Mouse (Mus musculus) yolk sac, embryonic 10.5 days (tissue): ENCODE measurements around the gene Haus8.
A peak's percentile ranks its signal among the peaks of the same experiment; 100 is the strongest.
"Not testable (repeated sequence)": the region's sequence is repeated elsewhere in the genome, so short reads cannot be mapped to it uniquely, and the experiment has no call there.

Experiments
- DNase-seq: peaks from one replicate; pipeline ENCODE4 v3.0.0-alpha.2; 2017; ENCODE audit warnings: low spot score

Haus8 gene

DNA sequence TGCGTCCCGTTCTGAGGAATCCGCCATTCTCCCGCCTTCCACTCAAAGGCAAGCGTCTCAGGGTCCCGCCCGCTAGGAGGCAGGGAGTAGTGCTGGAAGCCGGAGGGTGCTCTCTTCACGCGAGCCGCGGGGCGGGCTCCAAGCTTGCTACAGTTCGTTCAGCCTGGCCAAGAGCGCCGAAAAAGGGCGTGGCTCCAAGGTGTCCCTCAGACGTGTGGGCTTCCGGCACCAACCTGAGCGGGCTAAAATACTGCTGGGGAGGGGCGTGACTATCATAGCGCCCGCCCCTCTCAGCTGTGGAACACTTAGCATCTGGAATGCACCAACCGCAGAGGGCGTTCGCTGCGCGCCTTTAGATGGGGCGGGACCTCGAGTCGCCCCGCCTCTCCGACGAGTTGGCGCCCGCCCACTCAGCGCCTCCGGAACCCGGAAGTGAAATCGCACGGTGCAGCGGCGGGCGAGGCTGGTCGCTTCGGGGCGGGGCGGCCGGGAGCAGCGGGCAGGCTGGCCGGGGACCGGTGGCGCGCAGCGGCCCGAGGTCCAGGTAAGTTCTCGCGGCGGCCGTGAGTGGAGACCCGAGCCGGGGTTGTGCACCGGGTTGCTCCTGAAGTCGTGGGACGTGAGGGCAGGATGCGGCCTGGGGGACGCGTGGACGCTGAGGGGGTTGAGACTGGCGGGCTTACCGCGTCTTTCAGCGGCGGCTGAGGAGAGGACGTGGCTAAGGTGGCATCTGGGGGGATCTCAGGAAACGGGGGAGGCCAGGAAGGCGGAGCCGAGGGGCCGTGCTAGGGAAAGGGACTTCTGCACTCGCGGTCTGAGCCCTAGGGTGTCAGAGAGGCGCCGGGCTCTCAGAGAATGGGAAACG, at the start of gene Haus8, which contains the start of gene Myo9b:
Gene Haus8 (minus strand): TSS at position 649 of the 865 bp plus-strand sequence.
Gene Myo9b (plus strand): TSS at position 429 of the 865 bp plus-strand sequence.
- DNase-seq, result peak; percentile 99

- not testable (repeated sequence) for DNase-seq
Observed at GRCm38 (mm10) chr8:71319760-71320159, 47.0 kb upstream of the Haus8 start.

- not testable (repeated sequence) for DNase-seq
Observed at GRCm38 (mm10) chr8:71318610-71319009, 45.9 kb upstream of the Haus8 start.

- DNase-seq, result no peak
Observed at GRCm38 (mm10) chr8:71316486-71317031, 43.8 kb upstream of the Haus8 start.

- DNase-seq, result no peak
Observed at GRCm38 (mm10) chr8:71315972-71316371, 43.2 kb upstream of the Haus8 start.

- no peak for DNase-seq
Observed at GRCm38 (mm10) chr8:71313951-71314350, 41.2 kb upstream of the Haus8 start.

DNA sequence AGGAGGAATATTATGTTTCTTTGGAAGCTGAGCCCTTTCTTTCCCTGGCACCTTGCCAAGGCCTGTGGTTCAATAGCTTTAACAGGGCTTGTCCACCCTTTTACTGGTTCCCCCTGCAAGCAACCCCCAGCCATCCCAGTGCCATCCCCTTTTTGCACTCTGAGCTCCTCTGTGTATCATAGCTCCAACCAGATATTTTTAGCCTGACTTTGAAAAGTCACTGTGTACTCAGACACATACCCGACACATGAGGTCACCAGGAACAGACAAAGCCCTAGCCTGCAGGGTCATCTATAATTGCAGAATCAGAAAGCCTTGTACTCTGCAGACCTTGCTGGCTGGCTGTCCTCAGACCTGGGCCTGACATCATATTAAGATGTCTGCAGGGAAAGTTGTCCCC, 40.0 kb upstream of the Haus8 start:
- DNase-seq, result peak; percentile 67

GRCm38 (mm10) chr8:71310446-71310845, 37.7 kb upstream of the Haus8 start:
- DNase-seq, result no peak

GRCm38 (mm10) chr8:71307913-71308312, 35.2 kb upstream of the Haus8 start:
- DNase-seq, result no peak

- DNase-seq, result no peak
Observed at GRCm38 (mm10) chr8:71307371-71307770, 34.6 kb upstream of the Haus8 start.

DNA sequence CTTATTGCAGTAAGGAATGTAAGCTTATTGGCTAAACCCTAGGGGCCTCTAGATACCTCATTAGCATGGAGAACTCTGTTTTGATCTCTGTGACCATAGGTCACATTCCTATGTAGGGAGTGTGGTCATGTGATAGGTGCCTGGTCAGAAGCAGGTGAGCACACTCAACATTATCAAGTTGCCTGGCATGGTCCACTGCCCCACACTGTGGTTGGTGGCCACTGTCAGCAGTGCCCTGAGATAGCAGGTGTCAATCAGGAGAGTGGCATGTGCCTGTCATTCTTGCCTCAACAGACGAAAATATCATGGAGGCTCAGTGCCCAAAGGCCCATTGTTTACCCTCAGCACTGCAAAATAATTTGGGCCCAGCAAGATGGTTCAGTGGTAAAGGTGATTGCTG, 33.3 kb upstream of the Haus8 start:
- no peak for DNase-seq

- no peak for DNase-seq
Observed at GRCm38 (mm10) chr8:71303632-71304031, 30.9 kb upstream of the Haus8 start.

GRCm38 (mm10) chr8:71302788-71303187, 30.1 kb upstream of the Haus8 start:
- no peak for DNase-seq

DNA sequence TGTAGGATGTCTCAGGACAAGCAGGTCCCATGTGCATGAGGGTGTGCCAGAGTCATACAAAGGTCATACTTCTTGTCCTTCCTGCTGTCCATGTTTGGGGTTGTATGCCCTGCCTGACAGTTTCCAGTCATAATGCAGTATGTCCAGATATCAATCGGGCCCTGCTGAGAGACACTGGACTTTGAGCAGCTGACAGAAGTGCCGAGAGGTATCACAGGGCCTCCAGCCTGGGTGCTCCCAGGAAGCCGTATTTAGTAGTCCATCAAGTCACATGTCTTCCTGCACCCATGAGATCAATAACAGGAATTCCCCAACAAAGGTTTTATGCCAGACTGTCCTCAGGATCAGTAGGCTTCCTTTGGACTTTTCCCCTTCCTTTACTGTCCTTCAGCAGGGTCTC, 27.0 kb upstream of the Haus8 start:
- no peak for DNase-seq

- no peak for DNase-seq
Observed at GRCm38 (mm10) chr8:71297439-71297838, 24.7 kb upstream of the Haus8 start.

DNA sequence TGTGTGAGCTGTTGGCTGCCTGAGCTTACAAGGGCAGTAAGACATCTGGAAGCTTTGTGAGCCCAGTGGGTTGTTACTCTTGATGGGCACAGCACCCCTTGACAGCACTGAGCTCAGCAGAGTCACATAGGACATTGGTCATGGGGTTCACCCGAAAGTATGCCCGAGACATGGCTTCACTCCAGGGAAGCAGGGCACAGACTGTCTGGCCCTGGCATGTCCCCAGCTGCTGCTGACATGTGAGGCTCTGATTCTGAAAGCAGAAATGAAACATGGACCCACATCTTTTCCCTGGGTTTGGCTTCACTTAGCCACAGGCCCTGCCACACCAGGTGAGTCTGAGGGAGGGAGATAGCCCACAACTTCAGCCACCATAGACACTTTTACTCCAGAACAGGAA, 24.1 kb upstream of the Haus8 start:
- DNase-seq, result no peak

DNA sequence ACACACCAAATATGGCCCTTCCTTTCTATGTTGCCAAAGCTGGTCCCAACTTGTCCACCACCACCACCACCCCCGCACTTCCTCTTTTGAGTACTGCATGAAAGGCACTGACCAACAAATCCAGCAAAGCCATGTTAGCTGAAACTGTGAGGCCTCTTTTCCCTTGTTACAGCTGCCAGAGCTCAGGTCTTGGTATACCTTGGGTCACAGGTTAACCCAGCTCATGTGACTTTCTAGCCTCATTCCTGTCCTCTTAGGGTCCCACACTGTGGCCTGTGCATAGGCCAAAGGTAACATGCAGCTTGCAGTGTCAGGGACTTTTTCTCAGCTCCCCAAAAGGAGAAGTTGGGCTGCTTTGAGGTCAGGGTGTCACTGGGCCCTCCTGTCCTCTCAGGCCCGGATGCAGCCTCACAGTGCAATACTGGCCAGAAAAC, 23.5 kb upstream of the Haus8 start:
- peak; percentile 25 for DNase-seq

GRCm38 (mm10) chr8:71293930-71294329, 21.2 kb upstream of the Haus8 start:
- DNase-seq, result not testable (repeated sequence)

DNA sequence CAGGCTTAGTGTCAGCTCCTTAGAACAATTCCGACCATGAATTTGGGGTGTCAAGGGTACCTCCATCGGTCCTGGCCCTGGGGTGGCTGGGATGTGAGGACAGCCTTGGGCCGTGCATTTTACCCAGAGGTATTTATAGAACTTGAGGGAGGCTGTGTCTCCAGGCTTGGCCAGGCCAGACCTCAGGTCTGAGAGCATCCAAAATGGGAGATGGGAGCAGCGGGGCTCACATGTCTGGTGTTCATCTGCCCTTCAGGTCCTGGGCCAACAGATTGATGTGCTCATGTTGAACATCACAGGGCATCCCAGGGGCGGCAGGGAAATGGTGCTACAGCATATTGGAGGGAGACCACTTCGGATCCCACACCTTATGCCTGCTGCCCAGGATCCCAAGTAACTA, 18.6 kb upstream of the Haus8 start:
- no peak for DNase-seq

- no peak for DNase-seq
Observed at GRCm38 (mm10) chr8:71290911-71291310, 18.2 kb upstream of the Haus8 start.

- no peak for DNase-seq
Observed at GRCm38 (mm10) chr8:71290211-71290610, 17.5 kb upstream of the Haus8 start.

GRCm38 (mm10) chr8:71289098-71289497, 16.4 kb upstream of the Haus8 start:
- no peak for DNase-seq

DNA sequence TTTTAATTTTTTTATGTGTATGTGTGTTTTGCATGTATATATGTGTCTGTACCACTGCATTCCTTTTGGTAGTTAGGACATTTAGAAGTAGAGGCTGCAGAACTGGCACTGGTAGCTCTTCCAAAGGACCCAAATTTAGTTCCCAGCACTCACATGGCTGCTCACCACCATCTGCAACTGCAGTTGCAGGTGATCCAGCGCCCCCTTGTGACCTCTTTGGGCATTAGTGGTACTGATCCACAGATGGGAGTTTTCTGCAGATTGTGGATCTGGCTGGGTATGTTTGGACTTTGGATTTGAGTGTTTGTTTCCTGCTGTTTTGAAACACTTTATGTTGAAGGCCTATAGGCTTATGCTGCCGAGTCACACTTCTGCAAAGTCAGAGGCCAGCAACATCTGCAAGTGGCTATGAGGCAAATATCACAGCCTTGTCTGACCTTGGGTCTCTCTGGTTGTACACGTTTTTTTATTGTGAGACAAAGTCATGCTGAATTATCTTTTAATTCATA, 15.8 kb upstream of the Haus8 start:
- no peak for DNase-seq
